Mouse (Mus musculus) CH12.LX (cell line): ENCODE data around the gene Map1b.

Experiments
- CHD2 ChIP-seq: IDR thresholded peaks from 2 replicates; pipeline ENCODE4 v1.6.1; 2011; ENCODE audit warnings: low read length, improper control_type of control experiment
- CTCF ChIP-seq, 2 experiments: IDR thresholded peaks in 1 of 2; conservative IDR thresholded peaks in 1 of 2; 2 replicates each; pipeline ENCODE4 v1.5.1; 2011 to 2012; ENCODE audit warnings: low read depth in 2 of 2, low read length in 2 of 2, improper control_type of control experiment in 1 of 2, inconsistent platforms in 1 of 2, mild to moderate bottlenecking in 1 of 2, moderate library complexity in 1 of 2
- ELF1 ChIP-seq: IDR thresholded peaks from 2 replicates; pipeline ENCODE4 v1.6.1; 2014; ENCODE audit warnings: low read depth, mild to moderate bottlenecking, inconsistent platforms, low read length, improper control_type of control experiment
- EP300 ChIP-seq: IDR thresholded peaks from 2 replicates; pipeline ENCODE4 v1.6.1; 2011; ENCODE audit warnings: low read length, improper control_type of control experiment
- MAFK ChIP-seq: IDR thresholded peaks from 2 replicates; pipeline ENCODE4 v1.6.1; 2011; ENCODE audit warnings: low read length, improper control_type of control experiment; ENCODE audit not compliant: insufficient replicate concordance
- MAZ ChIP-seq: IDR thresholded peaks from 2 replicates; pipeline ENCODE4 v1.6.1; 2012; ENCODE audit warnings: low read depth, mild to moderate bottlenecking, inconsistent platforms, low read length, improper control_type of control experiment, moderate library complexity
- MYC ChIP-seq: IDR thresholded peaks from 2 replicates; pipeline ENCODE4 v1.6.1; 2011; ENCODE audit warnings: low read depth, mild to moderate bottlenecking, improper control_type of control experiment, low read length
- TCF12 ChIP-seq: IDR thresholded peaks from 2 replicates; pipeline ENCODE4 v1.6.1; 2014; ENCODE audit warnings: low read depth, mild to moderate bottlenecking, inconsistent platforms, low read length, improper control_type of control experiment
- USF1 ChIP-seq: IDR thresholded peaks from 2 replicates; pipeline ENCODE4 v1.6.1; 2014; ENCODE audit warnings: low read depth, mild to moderate bottlenecking, inconsistent platforms, low read length, improper control_type of control experiment

- no peak for TF ChIP-seq EP300
- TF ChIP-seq CTCF (conservative IDR thresholded peaks at IDR 0.05 in 1 of 2, IDR thresholded peaks at IDR 0.05 in 1 of 2; ENCODE audit: low read depth in 2 of 2, low read length in 2 of 2): no peak
- TF ChIP-seq CHD2: no peak
- TF ChIP-seq MAZ: no peak
- TF ChIP-seq MYC: no peak
- TF ChIP-seq ELF1: no peak
- TF ChIP-seq TCF12: no peak
- no peak for TF ChIP-seq USF1
- no peak for TF ChIP-seq MAFK
Measured at GRCm38 (mm10) chr13:99442434-99443249, 73.7 kb downstream of the Map1b start.
